Mouse (Mus musculus) fat pad, adult 2 months (tissue): ENCODE results near the gene Zfp423.

ENCODE experiments used
- DNase-seq: peaks from one replicate; pipeline ENCODE4 v3.0.0-alpha.2; 2011; ENCODE audit warnings: low read depth, low spot score; ENCODE audit errors: extremely low read depth

Gene Zfp423

GRCm38 (mm10) chr8:87670232-87670631 is 289.2 kb downstream of the Zfp423 start:
- no peak for DNase-seq

- no peak for DNase-seq
Measured at GRCm38 (mm10) chr8:87668736-87669135, 290.7 kb downstream of the Zfp423 start.

- no peak for DNase-seq
Measured at GRCm38 (mm10) chr8:87667914-87668643, 291.3 kb downstream of the Zfp423 start.

- DNase-seq, result no peak
Measured at GRCm38 (mm10) chr8:87667297-87667696, 292.1 kb downstream of the Zfp423 start.

- no peak for DNase-seq
Measured at GRCm38 (mm10) chr8:87665337-87665736, 294.1 kb downstream of the Zfp423 start.

- no peak for DNase-seq
Measured at GRCm38 (mm10) chr8:87664217-87664509, 295.2 kb downstream of the Zfp423 start.

GRCm38 (mm10) chr8:87663349-87664216 is 295.8 kb downstream of the Zfp423 start:
- DNase-seq, result no peak

GRCm38 (mm10) chr8:87662811-87663341 is 296.5 kb downstream of the Zfp423 start:
- DNase-seq, result no peak

GRCm38 (mm10) chr8:87662307-87662771 is 297.1 kb downstream of the Zfp423 start:
- DNase-seq, result no peak

- DNase-seq, result no peak
Measured at GRCm38 (mm10) chr8:87660916-87661910, 298.2 kb downstream of the Zfp423 start.

- DNase-seq, result no peak
Measured at GRCm38 (mm10) chr8:87660029-87660915, 299.1 kb downstream of the Zfp423 start.

- no peak for DNase-seq
Measured at GRCm38 (mm10) chr8:87657488-87657887, 301.9 kb downstream of the Zfp423 start.

- DNase-seq, result no peak
Measured at GRCm38 (mm10) chr8:87656484-87657230, 302.7 kb downstream of the Zfp423 start.

- DNase-seq, result no peak
Measured at GRCm38 (mm10) chr8:87655946-87656345, 303.4 kb downstream of the Zfp423 start.

GRCm38 (mm10) chr8:87647781-87648180 is 311.6 kb downstream of the Zfp423 start:
- no peak for DNase-seq

- no peak for DNase-seq
Measured at GRCm38 (mm10) chr8:87645829-87646483, 313.4 kb downstream of the Zfp423 start.

GRCm38 (mm10) chr8:87645371-87645770 is 314.0 kb downstream of the Zfp423 start:
- DNase-seq, result no peak

- DNase-seq, result no peak
Measured at GRCm38 (mm10) chr8:87640930-87641329, 318.5 kb downstream of the Zfp423 start.
